Mouse (Mus musculus): ENCODE measurements around the gene Fndc11.

Fndc11 gene

GRCm38 (mm10) chr2:181218881-181219485 is 830 bp upstream of the Fndc11 start:
- DNase-seq (ENCODE audit: low spot score in 2 of 2), result no peak

- DNase-seq (ENCODE audit: low spot score in 2 of 2), result no peak
These were observed 548 bp downstream of the Fndc11 start for GRCm38 (mm10) chr2:181220361-181220760.

- DNase-seq (ENCODE audit: low spot score in 2 of 2), result no peak
These were observed 5.2 kb downstream of the Fndc11 start for GRCm38 (mm10) chr2:181224994-181225393.

- no peak for DNase-seq (ENCODE audit: low spot score in 2 of 2)
These were observed 7.3 kb downstream of the Fndc11 start for GRCm38 (mm10) chr2:181227122-181227521.

- DNase-seq (ENCODE audit: low spot score in 2 of 2), result no peak
These were observed 8.5 kb downstream of the Fndc11 start for GRCm38 (mm10) chr2:181228335-181228734.

GRCm38 (mm10) chr2:181231171-181231570 is 11.4 kb downstream of the Fndc11 start:
- DNase-seq (ENCODE audit: low spot score in 2 of 2), result no peak

GRCm38 (mm10) chr2:181233443-181233842 is 13.6 kb downstream of the Fndc11 start:
- DNase-seq (ENCODE audit: low spot score in 2 of 2), result no peak

GRCm38 (mm10) chr2:181234680-181235079 is 14.9 kb downstream of the Fndc11 start:
- DNase-seq (ENCODE audit: low spot score in 2 of 2), result no peak

- no peak for DNase-seq (ENCODE audit: low spot score in 2 of 2)
These were observed 16.1 kb downstream of the Fndc11 start for GRCm38 (mm10) chr2:181235681-181236566.

- no peak for DNase-seq (ENCODE audit: low spot score in 2 of 2)
These were observed 17.6 kb downstream of the Fndc11 start for GRCm38 (mm10) chr2:181237251-181238014.

- no peak for DNase-seq (ENCODE audit: low spot score in 2 of 2)
These were observed 18.3 kb downstream of the Fndc11 start for GRCm38 (mm10) chr2:181238091-181238610.

- no peak for DNase-seq (ENCODE audit: low spot score in 2 of 2)
These were observed 19.0 kb downstream of the Fndc11 start for GRCm38 (mm10) chr2:181238861-181239260.

GRCm38 (mm10) chr2:181239261-181239660 is 19.4 kb downstream of the Fndc11 start:
- DNase-seq (ENCODE audit: low spot score in 2 of 2), result no peak

- DNase-seq (ENCODE audit: low spot score in 2 of 2), result no peak
These were observed 21.1 kb downstream of the Fndc11 start for GRCm38 (mm10) chr2:181240806-181241440.

- DNase-seq (ENCODE audit: low spot score in 2 of 2), result peak; percentile 19 to 27
These were observed 21.9 kb downstream of the Fndc11 start, which contains the start of gene Helz2 for GRCm38 (mm10) chr2:181241602-181242313. Helz2 (minus strand) TSS chr2:181242027.

GRCm38 (mm10) chr2:181242314-181242665 is 22.5 kb downstream of the Fndc11 start:
- no peak for DNase-seq (ENCODE audit: low spot score in 2 of 2)

GRCm38 (mm10) chr2:181243706-181244394 is 24.0 kb downstream of the Fndc11 start:
- DNase-seq (ENCODE audit: low spot score in 2 of 2), result peak; percentile 22 to 29

GRCm38 (mm10) chr2:181245031-181245430 is 25.2 kb downstream of the Fndc11 start:
- no peak for DNase-seq (ENCODE audit: low spot score in 2 of 2)

GRCm38 (mm10) chr2:181249217-181249616 is 29.4 kb downstream of the Fndc11 start:
- DNase-seq (ENCODE audit: low spot score in 2 of 2), result no peak

- no peak for DNase-seq (ENCODE audit: low spot score in 2 of 2)
These were observed 32.0 kb downstream of the Fndc11 start for GRCm38 (mm10) chr2:181251841-181252240.

All from urinary bladder, adult 18-20 months (tissue).